Mouse (Mus musculus) liver, embryonic 13.5 days (tissue): Measurements from ENCODE around the gene Shisa9. TPM values are rescaled to one million over a fixed set of nuclear protein-coding genes. Genes with fewer than 3 reads are reported as not detected.

Source experiments
- polyA plus RNA-seq: library from polyadenylated mRNA; unstranded; fragments of >200 nt; fragmentation: Nextera tagmentation; extraction: Ambion mirVana; gene quantifications from 2 replicates; pipeline ENCODE4 v1.2.1, GENCODE M21; 2015

Shisa9 gene
- polyA plus RNA-seq, 1 experiment from 2014 or later: 0.25 TPM

Other genes with a start within 250 kb of the Shisa9 start
- 9.8 and 12.8 TPM in 2 replicates for gene Cpped1, start 74.7 kb upstream of the Shisa9 start, polyA plus RNA-seq